Mouse (Mus musculus) layer of hippocampus, adult 9-11 months (tissue): Measurements from ENCODE around the gene Camk1g.
A peak's percentile ranks its signal among the peaks of the same experiment; 100 is the strongest.

ENCODE experiments used
- DNase-seq: peaks from one replicate; pipeline ENCODE4 v3.0.0; 2022

Camk1g gene

DNA sequence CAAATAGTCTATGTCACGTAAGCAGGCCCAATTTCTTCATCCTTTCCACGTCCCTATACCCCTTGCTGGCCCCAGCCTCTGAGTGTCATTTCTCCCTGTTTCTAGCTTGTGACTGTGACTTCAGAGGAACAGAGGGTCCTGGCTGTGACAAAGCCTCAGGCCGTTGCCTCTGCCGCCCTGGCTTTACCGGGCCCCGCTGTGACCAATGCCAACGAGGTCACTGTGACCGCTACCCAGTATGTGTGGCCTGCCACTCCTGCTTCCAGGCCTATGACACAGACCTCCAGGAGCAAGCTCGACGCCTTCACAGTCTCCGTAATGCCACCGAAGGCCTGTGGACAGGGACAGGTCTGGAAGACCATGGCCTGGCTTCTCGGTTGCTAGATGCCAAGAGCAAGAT, 38.1 kb downstream of the Camk1g start:
- no peak for DNase-seq

- no peak for DNase-seq
These were observed 39.5 kb downstream of the Camk1g start for GRCm38 (mm10) chr1:193330626-193331025.

- peak; percentile 85 for DNase-seq
These were observed 39.9 kb downstream of the Camk1g start for GRCm38 (mm10) chr1:193330172-193330571.

- DNase-seq = no peak
These were observed 40.5 kb downstream of the Camk1g start for GRCm38 (mm10) chr1:193329557-193329956.

DNA sequence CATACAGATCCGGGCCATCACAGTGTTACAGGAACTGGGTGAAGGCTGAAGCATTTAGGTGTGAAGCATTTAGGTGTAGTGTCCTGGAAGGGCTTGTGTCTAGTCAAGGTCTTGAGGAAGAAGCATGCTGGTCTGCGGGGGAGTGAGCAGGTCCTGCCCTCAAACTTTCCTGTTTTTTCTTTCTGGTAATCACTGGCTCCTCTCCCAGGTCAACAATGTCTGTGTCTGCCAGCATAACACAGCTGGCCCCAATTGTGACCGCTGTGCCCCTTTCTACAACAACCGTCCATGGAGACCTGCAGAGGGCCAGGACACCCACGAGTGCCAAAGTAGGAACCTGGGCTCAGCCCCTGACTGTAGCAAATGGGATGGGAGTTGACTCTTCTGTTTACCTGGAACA, 42.4 kb downstream of the Camk1g start:
- no peak for DNase-seq

GRCm38 (mm10) chr1:193327216-193327615, 42.9 kb downstream of the Camk1g start:
- peak; percentile 67 for DNase-seq

- DNase-seq = no peak
These were observed 43.5 kb downstream of the Camk1g start for GRCm38 (mm10) chr1:193326456-193327145.

- no peak for DNase-seq
These were observed 44.2 kb downstream of the Camk1g start for GRCm38 (mm10) chr1:193325891-193326290.

- DNase-seq = no peak
These were observed 45.9 kb downstream of the Camk1g start for GRCm38 (mm10) chr1:193324224-193324623.

DNA sequence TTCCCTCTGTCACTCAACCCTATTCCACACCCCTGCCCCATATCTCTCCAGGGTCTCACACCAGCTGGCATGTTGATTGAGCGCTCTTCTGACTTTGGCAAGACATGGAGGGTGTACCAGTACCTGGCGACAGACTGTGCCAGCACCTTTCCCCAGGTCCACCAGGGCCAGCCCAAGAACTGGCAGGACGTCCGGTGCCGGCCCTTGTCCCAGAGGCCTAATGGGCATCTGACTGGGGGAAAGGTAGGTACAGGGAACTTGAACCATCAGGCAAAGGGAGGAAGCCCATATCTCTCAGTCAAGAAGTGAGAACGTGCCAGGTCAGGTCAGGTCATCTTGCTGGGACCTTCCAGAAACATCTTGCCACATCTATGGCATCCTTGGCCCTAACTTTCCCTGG, 46.4 kb downstream of the Camk1g start:
- DNase-seq = no peak

DNA sequence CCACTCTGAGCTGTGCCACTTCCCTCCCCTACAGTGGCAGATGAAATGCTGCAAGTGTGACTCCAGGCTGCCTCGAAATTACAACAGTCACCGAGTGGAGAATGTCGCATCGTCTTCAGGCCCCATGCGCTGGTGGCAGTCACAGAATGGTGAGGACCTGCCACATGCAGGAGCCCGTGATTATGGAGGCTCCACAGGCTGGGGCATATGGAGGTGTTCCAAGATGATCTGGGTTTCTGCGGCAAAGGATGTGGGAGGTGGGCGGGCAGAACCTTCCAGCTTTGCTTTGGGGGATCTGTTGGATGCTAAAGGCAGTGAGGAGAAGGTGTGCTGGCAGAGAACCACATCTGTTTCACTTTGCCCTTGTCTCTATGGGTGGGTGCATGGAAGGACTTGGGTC, 49.7 kb downstream of the Camk1g start:
- no peak for DNase-seq

DNA sequence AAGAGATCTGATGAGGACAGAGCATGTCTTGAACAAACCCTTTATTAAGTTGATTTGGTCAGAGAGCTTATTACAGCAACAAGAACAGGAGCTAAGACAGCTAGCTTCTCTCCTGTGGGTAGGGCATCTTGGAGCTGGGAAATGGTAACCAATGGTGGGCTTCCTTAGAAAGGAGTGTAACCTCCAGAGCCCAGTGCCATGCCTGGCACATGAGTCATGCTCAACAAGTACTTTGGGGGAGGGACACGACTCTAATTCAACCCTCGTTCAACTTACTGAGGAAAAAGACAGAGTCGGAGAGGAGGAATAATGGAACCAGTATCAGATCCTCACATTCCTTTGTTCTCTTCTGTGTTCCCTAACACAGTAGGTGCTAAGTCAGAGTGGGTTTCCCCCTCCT, 50.4 kb downstream of the Camk1g start:
- no peak for DNase-seq

DNA sequence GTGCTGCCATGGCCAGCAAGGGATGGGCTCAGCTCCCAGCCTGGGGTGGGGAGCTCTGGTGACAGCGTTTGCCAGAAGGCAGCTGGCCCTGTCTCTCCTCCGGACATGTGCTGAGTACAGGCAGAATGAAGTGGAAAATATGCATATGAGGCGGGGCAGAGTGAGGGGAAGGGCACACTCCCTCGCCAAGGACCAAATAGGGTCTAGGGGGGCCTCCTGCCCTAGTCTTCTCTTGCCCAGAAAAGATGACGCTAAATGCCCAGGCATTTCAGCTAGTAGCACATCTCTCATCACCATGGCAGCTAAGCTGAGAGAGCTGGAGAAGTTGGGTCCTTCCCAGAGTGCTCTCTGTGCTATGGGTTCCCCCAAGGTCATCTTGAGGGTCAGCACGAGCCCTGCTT, 52.9 kb downstream of the Camk1g start:
- DNase-seq = peak; percentile 76

DNA sequence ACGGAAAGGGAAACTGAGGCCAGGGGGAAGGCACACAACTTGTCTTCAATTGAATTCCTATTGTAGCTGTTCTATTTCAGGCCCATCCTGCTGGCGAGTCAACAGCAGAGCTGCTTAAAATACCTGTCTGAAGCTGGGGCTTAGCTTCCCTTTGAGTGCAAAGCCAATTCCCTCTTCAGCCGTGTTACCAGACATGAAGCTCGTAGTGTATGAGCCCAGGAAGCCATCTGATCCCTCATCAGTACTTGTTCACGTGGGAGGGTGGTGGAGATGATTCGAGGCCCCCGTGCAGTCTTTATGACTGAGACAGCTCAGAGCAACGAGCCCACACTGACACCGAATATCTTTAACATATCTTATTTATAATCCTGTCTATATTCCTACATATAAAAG, 53.7 kb downstream of the Camk1g start:
- no peak for DNase-seq

DNA sequence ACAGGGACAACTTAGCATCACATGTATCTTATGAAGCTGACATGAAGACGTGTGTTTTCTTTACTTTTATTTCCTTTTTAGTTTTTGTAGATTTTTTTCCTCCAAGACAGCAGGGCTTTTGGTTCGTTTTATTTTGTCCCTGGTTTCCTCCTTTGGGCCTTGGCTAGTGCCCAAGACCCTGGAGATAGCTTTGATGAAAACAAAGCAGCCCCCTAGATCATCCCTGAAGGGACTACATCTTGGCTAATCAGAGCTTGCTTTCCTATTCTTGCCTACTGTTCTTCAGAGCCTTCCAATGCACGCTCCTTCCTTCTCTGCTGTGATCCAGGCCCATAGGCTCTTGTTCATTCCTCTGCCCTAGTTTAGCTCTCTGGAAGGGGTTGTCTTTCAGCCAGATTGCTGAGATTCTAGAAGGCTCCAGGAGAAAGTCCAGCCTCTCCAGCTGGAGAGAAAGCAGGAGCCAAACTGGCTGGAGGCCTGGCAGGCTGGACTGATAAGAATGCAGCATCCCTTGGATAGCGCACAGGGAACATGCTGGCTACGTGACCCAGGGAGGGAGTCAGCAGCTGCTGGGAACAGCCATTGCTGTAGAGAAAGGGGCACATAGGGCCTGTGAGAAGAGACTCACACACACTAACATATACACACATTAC, 54.3 kb downstream of the Camk1g start:
- peak; percentile 64 for DNase-seq

DNA sequence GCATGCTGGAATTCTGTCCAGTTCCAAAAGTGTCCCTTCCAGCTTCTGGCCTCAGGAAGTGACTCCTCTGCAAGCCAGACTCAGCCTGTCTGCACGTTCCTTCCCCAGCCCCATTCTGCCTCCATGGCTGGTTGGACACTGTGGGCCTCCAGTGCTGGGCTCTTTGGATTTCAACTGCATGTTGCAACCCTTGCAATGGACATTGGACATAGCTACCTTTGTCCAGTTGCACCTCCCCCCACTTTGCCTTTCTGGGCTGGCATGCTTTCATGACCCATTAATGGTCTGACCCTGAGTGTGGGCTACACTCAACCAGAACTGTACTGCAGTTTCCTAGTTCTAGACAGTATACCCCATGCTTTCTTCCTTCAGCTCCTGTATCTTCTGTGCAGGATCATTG, 58.5 kb downstream of the Camk1g start:
- DNase-seq = no peak

DNA sequence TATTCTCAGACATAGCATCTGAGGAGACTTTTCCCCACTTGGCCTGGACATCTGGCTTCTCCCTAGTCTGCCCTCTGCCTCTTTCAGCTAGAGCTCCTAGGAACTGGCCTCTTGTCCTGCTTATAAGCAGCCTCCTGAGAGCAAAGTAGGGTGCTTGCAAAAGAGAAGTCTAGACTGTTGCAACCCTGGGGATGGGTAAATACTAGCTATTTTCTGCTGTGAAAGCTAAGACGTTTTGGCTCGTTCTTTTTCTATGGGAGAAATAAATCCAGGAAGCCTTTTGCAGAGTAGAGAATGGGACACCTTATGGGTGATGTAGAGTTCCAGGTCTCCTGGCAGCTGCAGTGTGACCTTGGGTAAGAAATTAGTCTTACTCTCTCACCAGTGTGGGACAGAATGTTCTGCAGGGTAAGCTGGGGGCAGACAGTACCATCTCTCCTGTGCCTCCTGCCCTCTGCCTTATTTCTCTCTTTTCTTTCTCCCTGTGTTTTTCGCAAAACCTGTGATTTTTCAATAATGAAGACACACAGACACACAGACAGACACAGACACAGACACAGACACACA, 59.5 kb downstream of the Camk1g start:
- no peak for DNase-seq

DNA sequence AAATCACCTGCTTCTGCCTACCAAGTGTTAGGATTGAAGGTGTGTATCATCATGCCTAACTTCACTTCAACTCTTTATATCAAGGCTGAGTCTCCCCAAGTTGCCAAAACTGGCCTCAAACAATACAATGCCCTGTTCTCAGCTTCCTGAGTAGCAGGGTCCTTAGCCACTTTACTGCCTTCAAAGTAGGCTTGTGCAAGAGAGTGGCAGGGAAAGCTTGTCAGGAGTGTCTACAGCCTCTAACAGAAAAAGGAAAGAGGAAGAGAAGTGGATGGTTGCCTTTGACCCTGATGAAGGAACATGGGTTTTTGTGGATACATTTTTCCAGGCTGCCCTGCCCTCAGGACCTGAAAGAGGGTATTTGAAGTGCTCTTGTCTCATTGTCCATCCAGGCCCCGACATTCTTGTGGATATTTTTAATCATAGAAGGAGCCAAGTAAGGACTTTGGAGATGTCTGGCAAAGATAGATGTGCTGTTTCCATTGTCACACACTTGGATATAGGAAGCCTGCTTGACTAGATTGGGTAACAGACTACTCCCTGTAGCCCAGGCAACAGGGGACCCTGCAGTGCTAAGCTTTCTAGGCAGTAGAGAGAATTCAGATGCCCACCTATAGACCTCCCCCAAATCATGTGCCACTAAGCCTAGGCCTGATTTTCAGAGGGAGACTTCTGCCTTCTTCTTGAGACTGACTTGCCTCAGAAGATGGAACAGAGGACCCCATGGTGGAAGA, 60.1 kb downstream of the Camk1g start:
- DNase-seq = no peak

DNA sequence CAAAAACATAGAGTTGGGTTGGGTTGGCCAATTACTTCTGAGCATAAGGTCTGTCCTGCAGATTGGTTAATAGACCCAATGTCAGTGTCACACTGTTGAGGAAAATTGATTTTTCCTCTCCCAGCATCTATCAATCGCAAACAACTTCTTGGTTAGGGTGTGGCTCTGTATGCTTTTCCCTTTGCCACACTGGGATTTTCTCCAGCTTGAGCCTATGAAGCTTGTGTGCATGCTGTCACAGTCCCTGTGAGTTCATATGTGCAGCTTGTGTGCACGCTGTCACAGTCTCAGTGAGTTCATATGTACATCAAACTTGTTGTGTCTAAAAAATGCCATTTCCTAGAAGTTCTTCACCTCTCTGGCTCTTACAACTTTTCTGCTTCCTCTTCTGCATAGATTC, 63.3 kb downstream of the Camk1g start:
- no peak for DNase-seq

DNA sequence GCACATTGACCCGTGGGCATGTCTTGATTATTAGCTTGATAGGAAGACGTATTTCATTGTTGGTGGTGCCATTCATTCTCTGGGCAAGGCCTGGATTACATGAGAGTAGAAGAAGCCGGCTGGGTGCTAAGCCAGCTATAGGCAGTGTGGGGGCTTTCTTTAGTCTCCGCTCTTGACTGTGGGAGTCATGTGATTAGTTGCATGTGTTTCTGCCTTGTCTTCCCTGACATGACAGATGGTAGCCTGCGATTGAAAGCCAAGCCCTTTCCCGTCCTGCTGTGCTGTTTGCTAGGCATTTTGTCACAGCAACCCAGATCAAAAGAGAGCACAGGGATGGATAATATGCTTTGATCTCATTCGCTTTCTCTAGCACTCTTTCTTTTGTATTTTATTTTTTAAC, 64.7 kb downstream of the Camk1g start:
- peak; percentile 47 for DNase-seq

DNA sequence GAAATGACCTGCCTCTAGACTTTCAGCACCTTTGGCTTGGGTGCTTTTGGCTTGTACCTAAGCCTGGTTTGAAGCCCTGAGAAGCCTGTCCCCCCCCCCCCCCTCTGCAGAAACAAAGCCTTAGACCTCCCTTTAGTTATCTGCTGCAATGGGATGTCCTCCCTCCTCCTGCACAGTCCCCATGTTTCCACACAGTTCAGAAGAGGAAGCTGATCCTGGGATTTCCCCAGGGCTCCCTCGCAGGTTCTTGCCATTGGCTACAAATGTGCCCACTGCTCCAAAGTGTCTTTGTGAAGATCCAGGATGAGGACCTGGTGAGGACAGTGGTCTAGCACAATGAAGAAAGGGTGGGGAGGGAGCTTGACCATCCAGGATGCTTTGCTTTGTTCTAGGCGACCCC, 67.0 kb downstream of the Camk1g start:
- no peak for DNase-seq

DNA sequence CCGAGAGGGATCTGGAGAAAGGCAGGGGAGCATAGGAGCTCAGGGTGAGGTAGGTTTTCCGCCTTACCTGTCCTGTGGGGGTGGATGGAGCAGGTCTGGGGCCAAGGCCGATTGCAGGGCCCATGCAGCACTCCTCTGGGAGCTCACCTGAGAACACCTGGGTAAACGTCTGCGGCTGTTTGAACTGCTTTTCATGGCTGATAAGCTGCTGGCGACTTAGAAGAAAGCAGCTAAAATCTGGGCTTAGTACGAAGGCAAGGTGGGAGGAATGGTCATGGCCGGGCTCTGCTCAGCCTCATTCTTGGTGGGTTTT, 68.0 kb downstream of the Camk1g start:
- no peak for DNase-seq

- no peak for DNase-seq
These were observed 68.6 kb downstream of the Camk1g start for GRCm38 (mm10) chr1:193301216-193302092.
